Mouse (Mus musculus) right cerebral cortex, postnatal 10 days (tissue): ENCODE results near the gene Pde4a.
"Not testable (repeated sequence)": the region's sequence is repeated elsewhere in the genome, so short reads cannot be mapped to it uniquely, and the experiment has no call there.

ENCODE experiments used
- DNase-seq, 2 experiments: peaks; one replicate each; pipeline ENCODE4 v3.0.0; 2021; ENCODE audit warnings: low spot score in 2 of 2

The Pde4a gene

DNA sequence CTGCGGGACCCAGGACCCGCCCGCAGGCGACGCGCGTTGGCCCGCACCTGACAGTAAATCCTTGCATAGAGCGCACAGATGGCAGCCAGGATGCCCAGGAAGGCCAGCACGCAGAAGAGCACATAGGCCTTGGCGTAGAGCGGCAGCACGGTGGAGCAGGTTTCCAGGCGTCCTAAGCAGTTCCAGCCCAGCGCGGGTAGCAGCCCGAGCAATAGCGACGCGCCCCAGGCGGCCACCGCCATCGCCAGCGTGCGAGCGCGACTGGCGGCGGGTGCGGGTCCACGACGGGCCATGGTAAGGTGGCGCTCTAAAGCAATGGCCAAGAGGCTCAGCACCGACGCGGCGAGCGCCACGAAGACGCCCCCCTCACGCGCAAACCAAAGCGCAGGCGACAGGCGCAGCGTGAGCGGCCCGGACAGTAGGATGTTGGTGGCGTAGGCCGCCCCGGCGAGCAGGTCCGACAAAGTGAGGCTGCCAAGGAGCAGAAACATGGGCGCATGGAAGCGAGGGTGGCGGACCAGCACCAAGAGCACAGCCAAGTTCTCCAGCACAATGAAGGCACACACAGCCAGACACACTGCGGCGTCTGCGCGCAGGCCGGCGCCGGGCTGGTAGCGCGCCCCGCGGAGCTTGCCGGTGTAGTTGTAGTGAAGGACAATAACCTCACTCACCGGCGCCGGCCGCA, 79.1 kb downstream of the Pde4a start:
- peak; percentile 44 for DNase-seq

DNA sequence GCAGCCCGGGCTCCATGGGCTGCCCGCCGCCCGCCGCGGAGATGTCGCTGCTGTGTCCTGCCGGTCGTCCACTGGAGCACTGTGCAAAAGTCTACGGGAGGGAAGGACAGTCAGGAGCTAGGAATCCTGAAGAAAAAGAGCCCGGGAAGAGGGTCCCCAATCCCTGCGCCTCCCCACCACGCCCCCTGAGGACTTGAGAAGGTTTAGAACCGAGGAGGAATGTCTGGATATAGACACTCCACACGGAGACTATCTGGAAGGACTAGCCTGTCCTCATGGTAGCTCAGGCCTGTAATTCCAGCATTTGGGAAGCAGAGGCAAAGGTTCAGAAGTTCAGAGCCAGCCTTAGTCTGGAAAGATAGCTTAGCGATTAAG, 79.6 kb downstream of the Pde4a start:
- DNase-seq = no peak

DNA sequence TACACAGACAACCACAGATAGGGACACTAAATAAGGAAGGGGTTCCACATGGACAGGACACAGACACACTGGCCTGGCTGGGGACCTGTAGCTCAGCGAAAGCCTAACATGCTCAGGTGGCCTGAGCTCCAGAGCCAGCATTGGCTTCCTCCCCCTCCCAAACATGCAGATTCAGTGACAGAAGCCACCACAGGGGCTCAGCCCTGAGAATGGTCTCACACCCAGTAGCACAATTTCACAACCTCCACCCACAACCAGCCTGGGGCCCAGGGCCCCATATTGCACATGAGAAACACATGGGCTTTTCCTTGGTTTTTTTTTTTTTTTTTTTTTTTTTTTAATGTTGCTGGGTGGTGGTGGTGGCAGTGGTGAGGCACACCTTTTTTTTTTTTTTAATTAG, 80.8 kb downstream of the Pde4a start:
- no peak for DNase-seq

DNA sequence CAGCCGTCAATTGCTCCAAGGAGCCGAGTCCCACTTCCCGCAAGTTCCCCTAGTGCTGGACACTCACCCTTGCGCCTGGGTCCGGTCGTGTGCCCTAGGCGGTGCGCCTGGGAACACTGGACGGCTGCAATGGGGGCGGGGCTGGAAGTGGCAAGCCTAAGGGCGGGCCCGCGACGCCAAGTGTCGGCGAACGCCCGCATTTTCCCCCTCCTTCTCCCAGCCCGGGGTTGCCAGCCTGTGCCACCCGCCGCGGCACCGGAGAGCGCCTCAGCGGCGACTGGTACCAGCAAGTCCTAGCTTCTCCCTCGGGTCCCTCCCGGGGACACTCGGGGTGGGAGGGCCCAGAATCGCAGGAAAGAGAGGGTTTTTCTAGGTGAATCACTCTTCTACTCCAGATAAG, 82.8 kb downstream of the Pde4a start, which contains the start of gene S1pr5:
TSS of gene S1pr5 (minus strand) at position 118 of the 400 bp plus-strand sequence.
- DNase-seq = no peak

DNA sequence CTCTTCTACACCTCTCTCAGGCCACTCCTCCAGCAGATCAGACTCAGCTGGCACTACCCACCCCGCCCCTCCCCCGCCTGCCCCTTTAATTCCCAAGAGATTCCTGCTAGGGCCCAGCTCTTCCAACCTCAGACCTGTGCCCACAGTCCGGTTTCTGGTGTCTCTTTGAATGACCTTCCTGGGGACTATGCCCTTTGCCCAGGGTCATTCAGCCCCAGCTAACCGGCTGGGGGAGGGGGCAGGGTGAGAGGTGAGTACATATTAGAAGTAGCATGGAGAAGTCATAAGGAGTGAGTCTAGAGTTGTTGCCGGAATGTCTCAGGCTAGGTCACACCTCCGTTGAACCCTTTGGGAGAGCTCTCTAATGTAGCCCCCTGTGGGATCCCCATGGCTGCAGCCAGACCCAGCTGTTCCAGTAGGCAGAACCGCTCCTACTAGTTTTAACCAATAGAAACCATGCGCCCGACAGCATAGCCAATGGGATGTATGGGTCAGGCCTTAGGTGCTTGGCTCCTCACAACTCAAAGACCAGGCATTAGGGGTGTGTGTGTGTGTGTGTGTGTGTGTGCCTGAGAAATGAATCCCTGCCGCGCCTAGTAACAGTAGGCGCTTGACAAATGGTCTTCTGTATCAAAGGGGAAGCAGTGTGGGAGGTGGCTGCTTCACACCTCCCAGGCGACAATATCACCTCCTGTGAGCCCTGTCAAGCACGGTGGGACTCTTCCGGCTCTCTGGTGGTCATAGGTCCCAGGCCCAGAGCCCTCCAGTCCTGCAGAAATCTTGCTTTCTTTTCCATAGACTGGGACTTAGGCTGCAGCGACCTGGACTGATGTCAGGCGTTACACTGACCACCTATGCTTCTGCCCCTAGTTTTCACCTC, 84.4 kb downstream of the Pde4a start:
- no peak for DNase-seq

DNA sequence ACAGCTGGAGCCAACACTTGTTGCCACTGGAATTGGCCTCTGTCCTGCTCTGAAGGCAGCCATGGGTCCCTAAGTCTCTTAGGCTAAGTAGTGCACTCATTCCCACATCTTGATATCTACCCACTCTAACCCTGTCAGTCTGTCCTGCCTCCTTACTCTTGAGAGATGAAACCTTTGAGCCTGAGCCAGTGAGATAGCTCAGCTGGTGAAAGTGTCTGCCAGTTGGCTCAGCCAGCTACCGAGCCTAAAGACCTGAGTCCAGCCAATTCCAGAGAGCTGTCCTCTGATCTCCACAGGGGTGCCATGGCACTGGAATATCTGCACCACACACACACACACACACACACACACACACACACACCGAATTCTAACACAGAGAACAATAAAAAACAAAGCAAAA, 85.0 kb downstream of the Pde4a start:
- DNase-seq = no peak

DNA sequence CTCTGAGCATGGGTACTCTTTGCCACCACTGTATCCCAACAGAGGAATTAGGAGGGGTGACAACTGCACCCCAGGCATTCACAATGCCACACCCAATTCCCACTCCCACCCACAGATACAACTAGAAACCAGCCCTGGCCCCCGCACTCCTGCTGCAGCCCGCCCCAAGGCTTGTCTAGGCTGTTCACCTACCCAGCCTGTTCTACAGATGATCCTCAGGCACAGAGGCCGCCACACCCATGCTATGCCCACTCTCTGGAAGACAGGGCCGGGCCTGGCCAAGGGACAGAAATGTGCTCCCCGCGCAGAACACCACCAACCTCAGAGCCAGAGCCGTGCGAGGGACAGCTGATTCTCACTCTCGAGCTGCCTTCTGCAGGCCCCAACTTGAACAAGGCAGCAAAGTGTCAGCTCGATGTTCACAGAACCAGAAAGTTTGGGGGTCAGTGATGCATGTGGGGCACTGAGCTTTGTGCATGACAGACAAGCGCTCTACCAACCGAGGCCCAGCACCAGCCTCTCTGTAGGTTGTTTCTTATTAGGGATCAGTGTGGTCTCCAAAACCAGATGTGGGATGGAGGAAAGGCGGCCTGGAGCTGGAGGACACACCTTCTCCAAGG, 85.7 kb downstream of the Pde4a start:
- no peak for DNase-seq

DNA sequence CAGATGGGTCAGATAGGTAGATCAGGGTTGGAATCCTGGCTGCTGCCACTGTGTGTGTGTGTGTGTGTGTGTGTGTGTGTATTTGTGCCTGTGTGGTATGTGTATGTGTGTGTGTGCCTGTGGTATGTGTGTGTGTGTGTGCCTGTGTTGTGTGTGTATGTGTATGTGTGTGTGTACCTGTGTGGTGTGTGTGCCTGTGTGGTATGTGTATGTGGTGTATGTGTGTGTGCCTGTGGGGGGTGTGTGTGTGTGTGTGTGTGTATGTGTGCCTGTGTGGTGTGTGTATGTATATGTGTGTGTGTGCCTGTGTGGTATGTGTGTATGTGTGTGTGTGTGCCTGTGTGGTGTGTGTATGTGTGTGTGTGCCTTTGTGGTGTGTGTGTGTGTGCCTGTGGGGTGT, 89.2 kb downstream of the Pde4a start:
- no peak for DNase-seq

DNA sequence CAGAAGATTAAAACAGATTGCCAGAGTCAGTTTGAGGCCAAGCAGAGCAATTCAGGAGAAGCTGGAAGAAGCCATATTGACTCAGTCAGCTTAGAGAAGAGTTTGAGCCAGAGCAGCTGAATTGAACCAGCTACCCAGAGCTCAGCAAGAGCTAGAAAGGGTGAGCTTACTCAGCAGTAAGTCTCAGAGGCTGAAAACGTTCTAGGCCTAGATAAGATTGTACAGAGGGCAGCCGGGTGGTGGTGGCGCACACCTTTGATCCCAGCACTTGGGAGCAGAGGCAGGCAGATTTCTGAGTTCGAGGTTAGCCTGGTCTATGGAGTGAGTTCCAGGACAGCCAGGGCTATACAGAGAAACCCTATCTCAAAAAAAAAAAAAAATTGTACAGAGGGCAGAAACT, 90.8 kb downstream of the Pde4a start:
- DNase-seq = not testable (repeated sequence)

DNA sequence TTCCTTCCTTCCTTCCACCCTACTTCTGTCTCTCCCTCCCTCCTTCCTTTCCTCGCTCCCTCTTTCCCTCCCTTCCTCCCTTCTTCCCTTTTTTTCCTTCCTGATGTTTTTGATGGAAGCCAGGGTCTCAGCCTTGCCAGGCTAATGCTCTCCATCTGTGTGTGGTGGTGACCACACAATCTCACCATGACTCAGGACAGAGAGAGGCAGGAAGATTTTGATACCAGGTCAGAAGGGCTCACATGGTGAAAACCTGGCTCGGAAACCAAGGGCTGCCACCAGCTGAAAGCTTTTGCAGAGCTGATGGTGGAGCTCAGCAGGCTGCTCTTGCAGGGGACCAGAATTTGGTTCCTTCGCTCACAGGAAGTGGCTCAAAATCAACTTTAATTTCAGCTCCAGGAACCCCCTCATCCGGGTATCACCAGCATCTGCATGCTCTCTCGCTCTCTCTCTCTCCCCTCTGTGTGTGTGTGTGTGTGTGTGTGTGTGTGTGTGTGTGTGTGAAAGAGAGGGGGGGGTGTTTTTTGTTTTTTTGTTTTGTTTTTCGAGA, 95.1 kb downstream of the Pde4a start:
- no peak for DNase-seq

DNA sequence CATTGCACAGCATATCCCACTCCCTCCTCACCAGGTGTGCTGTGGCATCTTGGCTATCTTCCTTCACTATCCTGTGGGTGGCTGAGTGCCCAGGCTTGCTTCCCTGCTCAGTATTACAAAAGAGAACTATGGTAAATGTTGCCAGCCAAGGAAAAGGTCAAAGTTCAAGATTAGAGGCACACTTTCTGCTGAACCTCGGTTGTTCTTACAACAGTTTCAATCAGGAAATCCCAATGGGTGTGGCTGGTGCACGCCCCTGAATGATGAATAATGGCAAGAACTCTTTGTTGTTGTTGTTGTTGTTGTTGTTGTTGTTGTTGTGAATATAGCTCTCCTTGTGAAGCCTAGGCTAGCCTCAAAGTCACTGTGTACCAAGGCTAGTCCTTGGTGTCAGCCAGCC, 96.3 kb downstream of the Pde4a start:
- no peak for DNase-seq
